Mouse (Mus musculus): ENCODE measurements around the gene Msl1.

- TF ChIP-seq POLR2A (IDR thresholded peaks at IDR 0.05; ENCODE audit: borderline replicate concordance, extremely low read depth, low read depth, low read length), result peak; percentile 78; the same call in 1 of the 2 replicates
- TF ChIP-seq CTCF (IDR thresholded peaks at IDR 0.05; ENCODE audit: insufficient read depth, low read length), result no peak
These were observed 14.4 kb downstream of the Msl1 start for GRCm38 (mm10) chr11:98809457-98810290.
